Mouse (Mus musculus): ENCODE results near the gene Cwh43. TPM values are rescaled to one million over a fixed set of nuclear protein-coding genes. Genes with fewer than 3 reads are reported as not detected.
A peak's percentile ranks its signal among the peaks of the same experiment; 100 is the strongest.

Gene Cwh43
- total RNA-seq, 1 experiment = 0.31 TPM

DNA sequence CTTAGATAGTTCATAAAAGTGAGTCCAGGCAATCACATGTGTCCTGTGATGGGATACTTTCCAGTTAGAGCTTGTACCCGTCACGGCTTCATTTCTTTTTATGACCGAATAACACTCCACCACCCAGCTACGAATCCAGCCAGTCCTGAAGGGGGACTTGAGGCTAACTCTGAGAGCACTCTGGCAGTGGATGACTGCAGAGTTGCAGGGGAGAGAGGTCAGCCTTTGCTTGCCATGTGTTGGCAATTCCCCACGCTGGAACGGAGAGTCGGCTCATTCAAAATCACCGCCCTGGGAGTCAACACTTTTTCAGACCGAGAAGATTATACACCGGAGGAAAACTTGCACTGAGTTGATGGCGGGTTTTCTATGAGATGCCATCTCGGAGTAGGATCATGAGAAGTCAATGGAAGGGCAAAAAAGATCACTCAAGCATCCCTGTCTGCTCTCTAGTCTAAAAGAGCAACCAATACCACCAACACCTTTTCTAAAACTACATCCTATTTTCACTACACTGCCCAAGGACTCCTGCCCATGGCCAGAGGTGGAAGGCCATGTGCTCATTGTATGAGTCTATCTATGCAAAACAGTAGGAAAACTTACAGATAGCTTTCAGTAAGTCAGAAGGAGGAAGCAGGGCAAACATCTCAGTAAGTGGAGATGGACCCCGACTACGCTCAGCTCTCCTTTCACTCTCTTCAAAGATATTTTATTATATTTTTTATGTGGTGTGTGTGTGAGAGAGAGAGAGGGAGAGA lies 2.4 kb upstream of the Cwh43 start:
- in situ Hi-C loops (cut with MboI; ENCODE audit: low sequenced_read_pairs in 2 of 2, unreplicated experiment in 2 of 2) = no loop called here
- Histone ChIP-seq H3K4me3 (ENCODE audit: insufficient read depth in 1 of 2, low read depth in 1 of 2, low read length in 2 of 2, poor library complexity in 1 of 2, severe bottlenecking in 1 of 2) (peak overlapping the region in 1 of 2 experiments; percentile 58; a peak in 2 of 4 replicates), H3K9ac (ENCODE audit: insufficient read depth, low read depth, low read length, poor library complexity, severe bottlenecking) (no peak overlapping the region; the same call in 1 of the 2 replicates), H3K4me1 (ENCODE audit: control insufficient read depth in 2 of 2, insufficient read depth in 2 of 2, low read length in 2 of 2, poor library complexity in 1 of 2) (peaks cover 1 to 3% of the 10 kb centered on the region in 2 experiments; a peak in 1 of 4 replicates), H3K27ac (ENCODE audit: insufficient read depth, low read depth, low read length, poor library complexity, severe bottlenecking) (no peak overlapping the region), H3K9me3 (ENCODE audit: control insufficient read depth, insufficient read depth, low read depth, low read length) (no peaks in the 10 kb centered on the region), H3K36me3 (ENCODE audit: control insufficient read depth, insufficient read depth, low read length, poor library complexity, severe bottlenecking) (no peaks in the 10 kb centered on the region)
- no peak for DNase-seq (ENCODE audit: low read depth, low spot score)
- no peak for TF ChIP-seq ZNF384 (IDR thresholded peaks at IDR 0.05; ENCODE audit: low read depth, low read length)
- TF ChIP-seq CHD2 (IDR thresholded peaks at IDR 0.05; ENCODE audit: low read depth, low read length) = no peak
- TF ChIP-seq MAFK (IDR thresholded peaks at IDR 0.05; ENCODE audit: insufficient read depth, low read depth, low read length) = no peak
- TF ChIP-seq HCFC1 (IDR thresholded peaks at IDR 0.05; ENCODE audit: borderline replicate concordance, insufficient read depth, low read length) = no peak
- TF ChIP-seq ZC3H11A (IDR thresholded peaks at IDR 0.05; ENCODE audit: borderline replicate concordance, low read depth, low read length) = no peak

GRCm38 (mm10) chr5:73404790-73405189 lies 1.1 kb upstream of the Cwh43 start:
- H3K9ac ChIP-seq (ENCODE audit: insufficient read depth, low read depth, low read length, poor library complexity, severe bottlenecking) = no peak overlapping the region
- in situ Hi-C loops (cut with MboI; ENCODE audit: low sequenced_read_pairs in 2 of 2, unreplicated experiment in 2 of 2) = no loop called here
- H3K4me3 ChIP-seq (ENCODE audit: insufficient read depth in 1 of 2, low read depth in 1 of 2, low read length in 2 of 2, poor library complexity in 1 of 2, severe bottlenecking in 1 of 2) = no peak overlapping the region
- DNase-seq (ENCODE audit: low read depth, low spot score) = no peak
- H3K36me3 ChIP-seq (ENCODE audit: control insufficient read depth, insufficient read depth, low read length, poor library complexity, severe bottlenecking) = no peaks in the 10 kb centered on the region
- H3K4me1 ChIP-seq (ENCODE audit: control insufficient read depth in 2 of 2, insufficient read depth in 2 of 2, low read length in 2 of 2, poor library complexity in 1 of 2) = peaks cover 1 to 3% of the 10 kb centered on the region in 2 experiments; a peak in 1 of 4 replicates
- H3K27ac ChIP-seq (ENCODE audit: insufficient read depth, low read depth, low read length, poor library complexity, severe bottlenecking) = no peak overlapping the region
- no peak for TF ChIP-seq CHD2 (IDR thresholded peaks at IDR 0.05; ENCODE audit: low read depth, low read length)
- TF ChIP-seq HCFC1 (IDR thresholded peaks at IDR 0.05; ENCODE audit: borderline replicate concordance, insufficient read depth, low read length) = no peak
- no peak for TF ChIP-seq ZC3H11A (IDR thresholded peaks at IDR 0.05; ENCODE audit: borderline replicate concordance, low read depth, low read length)
- TF ChIP-seq ZNF384 (IDR thresholded peaks at IDR 0.05; ENCODE audit: low read depth, low read length) = no peak
- TF ChIP-seq MAFK (IDR thresholded peaks at IDR 0.05; ENCODE audit: insufficient read depth, low read depth, low read length) = no peak
- H3K9me3 ChIP-seq (ENCODE audit: control insufficient read depth, insufficient read depth, low read depth, low read length) = no peaks in the 10 kb centered on the region

DNA sequence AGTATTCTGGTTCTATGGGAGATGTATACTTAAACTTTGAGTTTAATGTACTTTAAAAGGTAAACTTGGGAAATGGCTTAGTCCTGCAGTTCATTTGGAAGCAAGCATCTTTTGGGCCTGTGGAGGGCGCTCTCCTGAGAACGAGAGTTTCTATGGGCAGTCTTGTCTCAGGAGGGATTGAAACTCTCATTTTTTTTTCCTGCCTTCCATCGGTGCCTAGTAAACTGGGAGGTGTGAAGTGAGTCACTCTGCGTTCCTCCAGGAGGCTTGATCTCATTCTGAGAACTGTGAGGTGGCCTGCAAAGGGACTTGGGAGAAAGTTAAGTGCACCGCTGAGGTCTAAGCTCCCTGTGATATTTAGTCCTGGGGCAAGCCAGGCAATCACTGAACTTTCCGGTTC lies 986 bp downstream of the Cwh43 start:
- H3K4me3 ChIP-seq (ENCODE audit: insufficient read depth in 1 of 2, low read depth in 1 of 2, low read length in 2 of 2, poor library complexity in 1 of 2, severe bottlenecking in 1 of 2) = peak overlapping the region in 1 of 2 experiments; percentile 49; a peak in 2 of 4 replicates
- H3K27ac ChIP-seq (ENCODE audit: insufficient read depth, low read depth, low read length, poor library complexity, severe bottlenecking) = no peak overlapping the region
- peaks cover 1 to 3% of the 10 kb centered on the region in 2 experiments; a peak in 1 of 4 replicates for H3K4me1 ChIP-seq (ENCODE audit: control insufficient read depth in 2 of 2, insufficient read depth in 2 of 2, low read length in 2 of 2, poor library complexity in 1 of 2)
- no peak overlapping the region for H3K9ac ChIP-seq (ENCODE audit: insufficient read depth, low read depth, low read length, poor library complexity, severe bottlenecking)
- no peaks in the 10 kb centered on the region for H3K36me3 ChIP-seq (ENCODE audit: control insufficient read depth, insufficient read depth, low read length, poor library complexity, severe bottlenecking)
- in situ Hi-C loops (cut with MboI; ENCODE audit: low sequenced_read_pairs in 2 of 2, unreplicated experiment in 2 of 2) = no loop called here
- DNase-seq (ENCODE audit: low read depth, low spot score) = no peak
- TF ChIP-seq ZNF384 (IDR thresholded peaks at IDR 0.05; ENCODE audit: low read depth, low read length) (0 out of 2 replicates have a peak, but pooled peaks have one; percentile 14), HCFC1 (IDR thresholded peaks at IDR 0.05; ENCODE audit: borderline replicate concordance, insufficient read depth, low read length) (no peak)
- no peaks in the 10 kb centered on the region for H3K9me3 ChIP-seq (ENCODE audit: control insufficient read depth, insufficient read depth, low read depth, low read length)

DNA sequence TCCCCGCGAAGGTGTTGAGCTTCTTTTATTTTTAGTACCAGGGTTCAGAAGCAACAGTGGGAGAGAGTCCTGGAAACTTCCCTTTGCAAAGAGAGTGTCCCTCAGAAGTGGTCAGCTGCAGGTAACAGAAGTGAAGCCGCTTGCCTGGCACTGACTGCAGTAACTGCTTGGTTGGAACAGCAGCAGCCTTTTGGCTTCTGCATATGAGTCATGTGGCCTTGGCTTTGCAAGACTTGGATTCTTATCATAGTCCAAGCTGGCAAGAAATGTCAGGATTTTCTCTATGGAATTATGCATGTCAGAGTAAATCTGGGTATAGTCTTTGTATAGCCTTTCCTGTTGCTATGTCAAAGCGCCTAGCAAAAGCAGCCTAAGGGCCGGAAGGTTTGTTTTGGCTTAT lies 4.1 kb downstream of the Cwh43 start:
- H3K4me1 ChIP-seq (ENCODE audit: control insufficient read depth in 2 of 2, insufficient read depth in 2 of 2, low read length in 2 of 2, poor library complexity in 1 of 2) = peaks cover 0 to 3% of the 10 kb centered on the region in 2 experiments; a peak in 1 of 4 replicates
- H3K9ac ChIP-seq (ENCODE audit: insufficient read depth, low read depth, low read length, poor library complexity, severe bottlenecking) = no peak overlapping the region
- no peak for TF ChIP-seq CHD2 (IDR thresholded peaks at IDR 0.05; ENCODE audit: low read depth, low read length)
- no peak for TF ChIP-seq MAFK (IDR thresholded peaks at IDR 0.05; ENCODE audit: insufficient read depth, low read depth, low read length)
- TF ChIP-seq HCFC1 (IDR thresholded peaks at IDR 0.05; ENCODE audit: borderline replicate concordance, insufficient read depth, low read length) = no peak
- TF ChIP-seq ZNF384 (IDR thresholded peaks at IDR 0.05; ENCODE audit: low read depth, low read length) = no peak
- TF ChIP-seq ZC3H11A (IDR thresholded peaks at IDR 0.05; ENCODE audit: borderline replicate concordance, low read depth, low read length) = no peak
- H3K27ac ChIP-seq (ENCODE audit: insufficient read depth, low read depth, low read length, poor library complexity, severe bottlenecking) = no peak overlapping the region
- H3K4me3 ChIP-seq (ENCODE audit: insufficient read depth in 1 of 2, low read depth in 1 of 2, low read length in 2 of 2, poor library complexity in 1 of 2, severe bottlenecking in 1 of 2) = no peak overlapping the region
- in situ Hi-C loops (cut with MboI; ENCODE audit: low sequenced_read_pairs in 2 of 2, unreplicated experiment in 2 of 2) = no loop called here
- no peaks in the 10 kb centered on the region for H3K36me3 ChIP-seq (ENCODE audit: control insufficient read depth, insufficient read depth, low read length, poor library complexity, severe bottlenecking)
- DNase-seq (ENCODE audit: low read depth, low spot score) = no peak
- no peaks in the 10 kb centered on the region for H3K9me3 ChIP-seq (ENCODE audit: control insufficient read depth, insufficient read depth, low read depth, low read length)
